Mouse (Mus musculus) adrenal gland, adult 2 months (tissue): Measurements from ENCODE around the gene Ptp4a2. TPM values are rescaled to one million over a fixed set of nuclear protein-coding genes. Genes with fewer than 3 reads are reported as not detected.
"Not testable (repeated sequence)": the region's sequence is repeated elsewhere in the genome, so short reads cannot be mapped to it uniquely, and the experiment has no call there.

Experiments
- DNase-seq: peaks from one replicate; pipeline ENCODE4 v3.0.0; 2021
- microRNA-seq, 2 experiments: library from miRNA; unstranded; fragments of <30 nt; microRNA quantifications; one replicate each; pipeline ENCODE4 v1.2.0; 2021
- polyA plus RNA-seq: library from polyadenylated mRNA; depleted of rRNA; stranded (reverse); fragments of >200 nt; gene quantifications from 2 replicates; pipeline ENCODE4 v1.2.3, GENCODE M21; 2012; rRNA removed
- total RNA-seq, 2 experiments: library from RNA; stranded (reverse); gene quantifications; 2 replicates each; pipeline ENCODE4 v1.2.3; 2021

Gene Ptp4a2
- total and polyA plus RNA-seq, 3 experiments: 48.2 to 409 (median 378) TPM

- DNase-seq: no peak
These were observed 73.3 kb downstream of the Ptp4a2 start for GRCm38 (mm10) chr4:129884041-129884930.

- DNase-seq: no peak
These were observed 78.6 kb downstream of the Ptp4a2 start for GRCm38 (mm10) chr4:129889661-129890060.

- DNase-seq: no peak
These were observed 79.1 kb downstream of the Ptp4a2 start for GRCm38 (mm10) chr4:129890094-129890493.

GRCm38 (mm10) chr4:129894861-129895260 is 83.8 kb downstream of the Ptp4a2 start:
- DNase-seq: no peak

GRCm38 (mm10) chr4:129898815-129899214 is 87.8 kb downstream of the Ptp4a2 start:
- DNase-seq: not testable (repeated sequence)

Small RNAs within 50 kb of the gene (microRNA-seq; reads per million reads assigned to microRNA genes)
- 0 reads per million in 2 experiments for gene Gm28017

Other genes with a start within 250 kb of the Ptp4a2 start
- 1 to 10 TPM; 3.2 to 4.1 TPM for gene Lck, start 237.6 kb upstream of the Ptp4a2 start, total RNA-seq
- 1.2 and 1.7 TPM in 2 replicates for gene Lck, start 237.6 kb upstream of the Ptp4a2 start, polyA plus RNA-seq
- 10 to 100 TPM; 29.6 to 31.1 TPM for gene Fam167b, start 232.7 kb upstream of the Ptp4a2 start, total RNA-seq
- 53.7 and 75.5 TPM in 2 replicates for gene Fam167b, start 232.7 kb upstream of the Ptp4a2 start, polyA plus RNA-seq
- gene Eif3i, start 210.6 kb upstream of the Ptp4a2 start, total RNA-seq: 100 to 1,000 TPM; 171 to 194 TPM
- 147 and 171 TPM in 2 replicates for gene Eif3i, start 210.6 kb upstream of the Ptp4a2 start, polyA plus RNA-seq
- 100 to 1,000 TPM in 1 of 2 experiments, 10 to 100 TPM in 1; 90.9 to 100 TPM for gene Tmem234, start 210.6 kb upstream of the Ptp4a2 start, total RNA-seq
- gene Tmem234, start 210.6 kb upstream of the Ptp4a2 start, polyA plus RNA-seq: 108 and 125 TPM in 2 replicates
- 1 to 10 TPM; 1.8 to 2.4 TPM for gene Dcdc2b, start 197.0 kb upstream of the Ptp4a2 start, total RNA-seq
- 4.5 and 7.4 TPM in 2 replicates for gene Dcdc2b, start 197.0 kb upstream of the Ptp4a2 start, polyA plus RNA-seq
- 10 to 100 TPM; 28.2 to 32.0 TPM for gene Iqcc, start 192.1 kb upstream of the Ptp4a2 start, total RNA-seq
- gene Iqcc, start 192.1 kb upstream of the Ptp4a2 start, polyA plus RNA-seq: 56.0 and 63.9 TPM in 2 replicates
- gene Ccdc28b, start 187.3 kb upstream of the Ptp4a2 start, total RNA-seq: 10 to 100 TPM; 22.1 to 33.4 TPM
- 23.9 and 24.3 TPM in 2 replicates for gene Ccdc28b, start 187.3 kb upstream of the Ptp4a2 start, polyA plus RNA-seq
- gene Txlna, start 170.2 kb upstream of the Ptp4a2 start, total RNA-seq: 10 to 100 TPM; 56.0 to 66.6 TPM
- 25.2 and 28.9 TPM in 2 replicates for gene Txlna, start 170.2 kb upstream of the Ptp4a2 start, polyA plus RNA-seq
- gene Kpna6, start 138.5 kb upstream of the Ptp4a2 start, total RNA-seq: 10 to 100 TPM; 82.7 to 93.8 TPM
- 23.7 and 31.1 TPM in 2 replicates for gene Kpna6, start 138.5 kb upstream of the Ptp4a2 start, polyA plus RNA-seq
- 10 to 100 TPM; 10.3 to 15.1 TPM for gene Tmem39b, start 114.4 kb upstream of the Ptp4a2 start, total RNA-seq
- gene Tmem39b, start 114.4 kb upstream of the Ptp4a2 start, polyA plus RNA-seq: 26.5 and 28.8 TPM in 2 replicates
- 10 to 100 TPM; 65.0 to 66.3 TPM for gene Khdrbs1, start 68.9 kb upstream of the Ptp4a2 start, total RNA-seq
- gene Khdrbs1, start 68.9 kb upstream of the Ptp4a2 start, polyA plus RNA-seq: 114 and 124 TPM in 2 replicates
- gene Spocd1, start 118.0 kb downstream of the Ptp4a2 start, total RNA-seq: 1 to 10 TPM in 1 of 2 experiments, under 1 TPM in 1; 0.92 to 1.1 TPM
- 3.2 and 3.7 TPM in 2 replicates for gene Spocd1, start 118.0 kb downstream of the Ptp4a2 start, polyA plus RNA-seq
- 10 to 100 TPM; 18.7 to 24.9 TPM for gene Adgrb2, start 173.7 kb downstream of the Ptp4a2 start, total RNA-seq
- gene Adgrb2, start 173.7 kb downstream of the Ptp4a2 start, polyA plus RNA-seq: 87.5 and 105 TPM in 2 replicates
- 10 to 100 TPM in 1 of 2 experiments, 1 to 10 TPM in 1; 9.2 to 15.8 TPM for gene Col16a1, start 236.6 kb downstream of the Ptp4a2 start, total RNA-seq
- 15.7 and 23.4 TPM in 2 replicates for gene Col16a1, start 236.6 kb downstream of the Ptp4a2 start, polyA plus RNA-seq